Mouse (Mus musculus) limb, embryonic 15.5 days (tissue): ENCODE results near the gene Slc35f3. TPM values are rescaled to one million over a fixed set of nuclear protein-coding genes. Genes with fewer than 3 reads are reported as not detected.

Experiments used
- ATAC-seq: fragments of 200-750 bp; cut with Nextera tagmentation; 2 replicates; pipeline ENCODE4 v1.8.0; 2017; ENCODE audit warnings: low read depth, moderate TSS enrichment; ENCODE audit not compliant: insufficient number of reproducible peaks, low FRiP score, low TSS enrichment
- H3K27ac ChIP-seq: fragments of 300-500 bp; sonication (generic); 2 replicates; pipeline ENCODE4 v1.5.1; 2015; ENCODE audit warnings: moderate library complexity, mild to moderate bottlenecking, inconsistent platforms
- H3K27me3 ChIP-seq: fragments of 300-500 bp; sonication (generic); 2 replicates; pipeline ENCODE4 v1.6.1; 2015; ENCODE audit warnings: inconsistent platforms
- H3K36me3 ChIP-seq: fragments of 300-500 bp; sonication (generic); 2 replicates; pipeline ENCODE4 v1.6.1; 2015; ENCODE audit warnings: inconsistent platforms
- H3K4me1 ChIP-seq: fragments of 300-500 bp; sonication (generic); 2 replicates; pipeline ENCODE4 v1.6.1; 2015; ENCODE audit warnings: inconsistent platforms
- H3K4me2 ChIP-seq: fragments of 300-500 bp; sonication (generic); 2 replicates; pipeline ENCODE4 v1.6.1; 2015; ENCODE audit warnings: mild to moderate bottlenecking, inconsistent platforms
- H3K4me3 ChIP-seq: fragments of 300-500 bp; sonication (generic); 2 replicates; pipeline ENCODE4 v1.5.1; 2015; ENCODE audit warnings: mild to moderate bottlenecking, inconsistent platforms
- H3K9ac ChIP-seq: fragments of 300-500 bp; sonication (generic); 2 replicates; pipeline ENCODE4 v1.6.1; 2015; ENCODE audit warnings: inconsistent platforms
- H3K9me3 ChIP-seq: fragments of 300-500 bp; sonication (generic); 2 replicates; pipeline ENCODE4 v1.6.1; 2016; ENCODE audit warnings: inconsistent platforms
- WGBS: fragments of 180-500 bp; shearing (Covaris S2); methylation state at CpG from one replicate; pipeline ENCODE4 v1.1.7; 2015; 5-methylcytosine and 5-hydroxymethylcytosine counted together
- polyA plus RNA-seq: library from polyadenylated mRNA; unstranded; fragments of >200 nt; fragmentation: Nextera tagmentation; extraction: Ambion mirVana; gene quantifications from 2 replicates; pipeline ENCODE4 v1.2.1, GENCODE M21; 2015

Slc35f3 gene
- polyA plus RNA-seq, result 1.4 and 1.9 TPM in 2 replicates

DNA sequence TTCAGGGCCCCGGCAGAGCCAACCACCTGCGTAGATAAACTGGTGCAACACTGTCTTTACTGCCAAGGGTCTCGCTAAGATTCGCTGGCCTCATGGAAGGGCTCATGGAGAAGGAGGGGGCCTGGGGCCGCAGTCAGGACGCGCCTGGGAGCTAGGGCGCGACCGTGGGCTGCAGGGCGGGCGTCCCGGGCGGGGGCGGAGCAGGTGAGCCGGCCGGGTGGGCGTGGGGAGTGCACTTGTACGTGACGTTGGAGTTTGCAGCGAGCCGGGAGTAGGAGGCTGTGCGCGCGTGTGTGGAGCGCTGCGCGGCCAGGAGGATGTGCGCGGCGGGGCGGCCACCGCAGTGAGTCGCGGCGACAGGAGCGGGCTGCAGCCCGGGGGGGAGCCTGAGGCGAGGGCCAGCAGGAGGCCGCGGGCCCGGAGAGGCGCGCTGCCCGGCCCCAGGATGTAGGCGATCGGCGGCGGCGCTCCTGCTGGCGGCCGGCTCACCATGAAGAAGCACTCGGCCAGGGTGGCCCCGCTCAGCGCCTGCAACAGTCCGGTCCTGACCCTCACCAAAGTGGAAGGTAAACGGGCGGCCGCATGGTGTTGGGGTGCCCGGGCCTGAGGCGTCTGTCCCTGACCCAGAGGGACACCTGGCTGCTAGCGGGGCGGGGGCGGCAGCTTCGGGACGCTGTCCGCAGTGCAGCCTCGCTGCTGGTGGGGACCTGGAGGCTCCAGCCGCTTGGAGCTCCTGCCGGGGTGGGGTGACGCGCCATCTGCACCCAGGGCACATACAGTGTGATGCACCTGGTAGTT is at the start of gene Slc35f3:
Gene Slc35f3, plus strand, starts transcription at position 263 of the 798 bp plus-strand sequence.
- peak within 1 kb of the TSS; percentile 93 for H3K4me2 ChIP-seq
- no peaks in the 10 kb centered on the region for H3K36me3 ChIP-seq
- under 1% methylated on average over 59 of the region's 72 CpGs for WGBS
- no peak within 1 kb of the TSS for H3K27ac ChIP-seq
- H3K9me3 ChIP-seq, result no peaks in the 10 kb centered on the region
- peak within 1 kb of the TSS; percentile 41 for H3K9ac ChIP-seq
- peaks cover 31% of the 10 kb centered on the region for H3K27me3 ChIP-seq
- H3K4me3 ChIP-seq, result peak within 1 kb of the TSS; percentile 50
- no peak for ATAC-seq
- H3K4me1 ChIP-seq, result peaks cover 13% of the 10 kb centered on the region

GRCm38 (mm10) chr8:126250486-126250885 is 47.9 kb upstream of the Slc35f3 start:
- Histone ChIP-seq H3K27me3 (no peaks in the 10 kb centered on the region), H3K4me2 (no peak overlapping the region), H3K27ac (no peak overlapping the region), H3K4me1 (no peaks in the 10 kb centered on the region), H3K9me3 (no peaks in the 10 kb centered on the region), H3K9ac (no peak overlapping the region), H3K36me3 (no peaks in the 10 kb centered on the region), H3K4me3 (no peak overlapping the region)
- no peak for ATAC-seq
- 63% methylated on average over 4 of the region's 4 CpGs for WGBS

DNA sequence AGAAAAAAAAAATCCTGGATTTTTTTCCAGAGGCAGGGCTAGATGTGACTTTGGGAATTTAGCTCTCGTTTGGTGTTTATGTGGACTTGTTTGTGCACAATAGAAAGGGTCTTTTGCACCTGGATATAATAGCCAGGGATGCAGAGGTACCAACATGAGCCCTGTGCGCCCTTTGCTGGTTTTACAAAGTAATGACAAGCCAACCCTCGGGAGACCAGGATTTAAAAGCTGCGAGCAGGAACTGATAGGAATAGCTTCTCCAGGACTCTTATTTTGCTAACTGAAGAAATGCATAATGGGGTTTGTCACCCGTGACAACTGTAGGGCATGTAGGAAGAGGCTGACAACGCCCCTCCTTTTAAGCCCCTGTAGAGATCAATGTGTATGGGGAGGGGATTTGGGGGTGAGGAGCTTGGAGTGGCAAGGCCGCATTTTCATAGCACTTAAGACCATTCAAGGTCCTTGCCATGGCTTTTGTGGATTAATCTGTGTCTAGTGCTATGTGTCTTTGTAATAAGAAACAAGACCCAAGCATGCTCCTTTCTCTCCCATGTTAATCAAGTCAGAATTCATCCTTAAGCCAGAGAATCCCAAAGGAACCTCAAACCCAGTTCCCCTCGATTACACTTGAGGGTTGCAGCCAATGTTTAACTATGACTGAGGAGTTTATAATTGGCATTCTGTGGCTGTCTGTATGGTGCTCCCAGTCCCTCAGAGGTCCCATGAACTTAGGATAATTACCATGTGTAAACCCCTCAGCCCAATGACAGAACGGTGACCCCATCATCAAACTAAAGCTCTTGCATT is 41.6 kb upstream of the Slc35f3 start:
- H3K9me3 ChIP-seq, result no peaks in the 10 kb centered on the region
- peaks cover 10% of the 10 kb centered on the region; the same call in 1 of the 2 replicates for H3K27me3 ChIP-seq
- H3K36me3 ChIP-seq, result no peaks in the 10 kb centered on the region
- H3K4me3 ChIP-seq, result no peak overlapping the region
- no peak overlapping the region for H3K27ac ChIP-seq
- no peak for ATAC-seq
- H3K9ac ChIP-seq, result no peak overlapping the region
- WGBS, result 42% methylated on average over 9 of the region's 9 CpGs
- 0 out of 2 replicates have a peak, but pooled peaks cover 4% of the 10 kb centered on the region for H3K4me1 ChIP-seq
- no peak overlapping the region for H3K4me2 ChIP-seq

DNA sequence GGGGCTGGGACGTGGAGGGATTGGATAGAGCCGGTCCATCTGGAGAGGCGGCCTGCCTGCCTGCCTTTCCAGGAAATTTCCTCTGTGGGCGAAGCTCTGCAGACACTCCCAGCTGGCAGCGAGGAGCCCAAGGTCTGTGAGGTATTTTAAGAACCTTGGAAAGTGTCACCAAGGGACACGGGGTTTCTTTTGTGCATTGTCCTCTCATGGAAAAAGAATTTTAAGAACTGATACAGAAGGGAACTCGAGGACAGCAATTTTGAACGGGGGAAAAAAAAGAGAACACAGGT is 41.0 kb upstream of the Slc35f3 start:
- no peak for ATAC-seq
- no peak overlapping the region for H3K4me3 ChIP-seq
- H3K9ac ChIP-seq, result no peak overlapping the region
- H3K27me3 ChIP-seq, result peaks cover 10% of the 10 kb centered on the region; the same call in 1 of the 2 replicates
- H3K4me2 ChIP-seq, result no peak overlapping the region
- no peaks in the 10 kb centered on the region for H3K9me3 ChIP-seq
- H3K4me1 ChIP-seq, result 0 out of 2 replicates have a peak, but pooled peaks cover 4% of the 10 kb centered on the region
- WGBS, result 60% methylated on average over 8 of the region's 8 CpGs
- H3K27ac ChIP-seq, result no peak overlapping the region
- no peaks in the 10 kb centered on the region for H3K36me3 ChIP-seq

GRCm38 (mm10) chr8:126258175-126258781 is 40.1 kb upstream of the Slc35f3 start:
- Histone ChIP-seq H3K4me2 (peak overlapping the region; percentile 30; the same call in 1 of the 2 replicates), H3K9ac (no peak overlapping the region), H3K27ac (no peak overlapping the region), H3K4me3 (no peak overlapping the region), H3K4me1 (0 out of 2 replicates have a peak, but pooled peaks cover 4% of the 10 kb centered on the region), H3K27me3 (peaks cover 10% of the 10 kb centered on the region; the same call in 1 of the 2 replicates), H3K36me3 (no peaks in the 10 kb centered on the region), H3K9me3 (no peaks in the 10 kb centered on the region)
- 1% methylated on average over 15 of the region's 15 CpGs for WGBS
- ATAC-seq, result no peak

DNA sequence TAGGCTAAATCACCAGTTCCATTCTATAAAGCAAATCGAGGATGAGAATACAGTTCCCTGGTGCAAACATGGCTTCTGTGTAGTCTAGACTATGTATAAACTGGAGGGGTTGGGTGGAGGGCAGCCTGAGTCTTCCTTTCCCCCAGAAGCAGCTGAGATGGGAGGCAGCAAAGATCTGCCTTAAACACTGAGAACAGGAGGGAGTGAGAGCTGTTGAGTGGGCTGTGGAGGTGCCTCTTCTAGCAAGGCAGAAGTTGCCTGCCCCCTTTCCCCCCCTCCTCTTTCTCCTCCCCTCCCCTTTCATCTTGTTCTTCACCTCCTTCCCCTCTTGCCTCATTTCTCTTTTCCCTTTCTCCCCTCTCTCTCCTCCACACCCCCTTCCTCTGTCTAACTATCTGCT is 33.2 kb upstream of the Slc35f3 start:
- H3K4me1 ChIP-seq, result no peaks in the 10 kb centered on the region
- no peak overlapping the region for H3K4me3 ChIP-seq
- ATAC-seq, result no peak
- no peak overlapping the region for H3K9ac ChIP-seq
- whole genome bisulfite sequencing, result 63% methylated on average over 1 of the region's 1 CpGs
- H3K27ac ChIP-seq, result no peak overlapping the region
- H3K4me2 ChIP-seq, result no peak overlapping the region
- H3K9me3 ChIP-seq, result no peaks in the 10 kb centered on the region
- no peaks in the 10 kb centered on the region; the same call in 1 of the 2 replicates for H3K27me3 ChIP-seq
- no peaks in the 10 kb centered on the region for H3K36me3 ChIP-seq

- no peaks in the 10 kb centered on the region for H3K9me3 ChIP-seq
- H3K27me3 ChIP-seq, result no peaks in the 10 kb centered on the region
- no peak overlapping the region for H3K27ac ChIP-seq
- no peak overlapping the region for H3K4me2 ChIP-seq
- H3K9ac ChIP-seq, result no peak overlapping the region
- H3K36me3 ChIP-seq, result no peaks in the 10 kb centered on the region
- H3K4me1 ChIP-seq, result no peaks in the 10 kb centered on the region
- ATAC-seq, result no peak
- no peak overlapping the region for H3K4me3 ChIP-seq
- WGBS, result 28% methylated on average over 8 of the region's 8 CpGs
Measured at GRCm38 (mm10) chr8:126267118-126267517, 31.2 kb upstream of the Slc35f3 start.

GRCm38 (mm10) chr8:126269733-126270132 is 28.6 kb upstream of the Slc35f3 start:
- H3K36me3 ChIP-seq, result no peaks in the 10 kb centered on the region
- no peak overlapping the region for H3K4me2 ChIP-seq
- no peak overlapping the region for H3K9ac ChIP-seq
- no peak overlapping the region for H3K27ac ChIP-seq
- H3K4me3 ChIP-seq, result no peak overlapping the region
- no peaks in the 10 kb centered on the region for H3K4me1 ChIP-seq
- no peaks in the 10 kb centered on the region for H3K9me3 ChIP-seq
- ATAC-seq, result no peak
- 25% methylated on average over 6 of the region's 6 CpGs for WGBS
- no peaks in the 10 kb centered on the region for H3K27me3 ChIP-seq

DNA sequence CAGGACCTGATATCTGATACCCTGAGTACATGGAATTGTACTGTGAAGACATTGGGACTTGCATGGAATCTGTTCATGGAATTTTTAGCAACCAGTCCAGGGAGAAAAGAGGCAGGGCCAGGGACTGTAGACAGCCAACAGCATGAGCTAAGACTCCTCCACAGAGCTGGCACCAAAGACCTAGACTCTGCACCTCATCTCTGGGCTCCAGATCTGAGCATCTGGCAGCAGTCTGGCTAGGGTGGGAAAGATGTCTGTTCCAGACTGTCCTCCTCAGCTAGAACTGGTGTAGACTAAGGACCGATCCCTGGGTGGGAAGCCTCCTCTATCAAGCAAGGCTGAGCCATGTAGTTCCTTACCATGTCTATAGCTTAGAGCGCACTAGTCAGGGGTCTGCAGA is 25.9 kb upstream of the Slc35f3 start:
- Histone ChIP-seq H3K4me1 (no peaks in the 10 kb centered on the region), H3K9ac (no peak overlapping the region), H3K4me3 (no peak overlapping the region), H3K9me3 (no peaks in the 10 kb centered on the region), H3K27me3 (no peaks in the 10 kb centered on the region), H3K36me3 (no peaks in the 10 kb centered on the region), H3K4me2 (no peak overlapping the region), H3K27ac (no peak overlapping the region)
- no peak for ATAC-seq
- WGBS, result 92% methylated on average over 2 of the region's 2 CpGs

- WGBS, result 62% methylated on average over 4 of the region's 4 CpGs
Measured at GRCm38 (mm10) chr8:126273066-126273465, 25.3 kb upstream of the Slc35f3 start.

DNA sequence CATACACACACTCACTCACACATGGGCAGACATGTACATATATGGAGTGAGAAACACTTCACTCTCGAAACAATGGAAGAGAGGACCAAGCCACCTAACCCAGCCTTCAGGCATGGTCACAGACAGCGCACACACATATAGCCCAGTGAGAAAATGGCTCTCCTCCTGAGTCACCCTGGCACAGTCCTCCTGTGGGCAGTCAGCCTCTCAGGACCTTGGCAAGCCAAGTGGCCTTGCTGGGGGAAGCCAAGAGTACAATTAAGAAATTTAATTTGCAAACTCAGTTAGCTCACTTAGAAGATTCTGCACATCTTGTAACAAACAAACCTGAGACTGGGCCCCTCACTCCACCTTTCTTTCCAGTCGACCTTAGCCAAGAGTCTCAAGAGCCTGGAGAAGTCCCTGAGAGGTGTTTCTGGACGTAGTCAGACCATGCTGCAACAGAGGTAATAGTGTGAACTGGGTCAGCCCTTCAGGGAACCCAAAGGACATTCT is 23.4 kb upstream of the Slc35f3 start:
- no peaks in the 10 kb centered on the region for H3K4me1 ChIP-seq

More at GRCm38 (mm10) chr8:126273066-126273465, 25.3 kb upstream of the Slc35f3 start:
- Histone ChIP-seq H3K4me1 (no peaks in the 10 kb centered on the region), H3K36me3 (no peaks in the 10 kb centered on the region), H3K9ac (no peak overlapping the region), H3K27me3 (no peaks in the 10 kb centered on the region), H3K27ac (no peak overlapping the region), H3K9me3 (no peaks in the 10 kb centered on the region), H3K4me3 (no peak overlapping the region), H3K4me2 (no peak overlapping the region)
- no peak for ATAC-seq

More for the DNA sequence above, 23.4 kb upstream of the Slc35f3 start:
- Histone ChIP-seq H3K4me2 (no peak overlapping the region), H3K9me3 (no peaks in the 10 kb centered on the region), H3K27ac (no peak overlapping the region), H3K4me3 (no peak overlapping the region), H3K36me3 (no peaks in the 10 kb centered on the region), H3K27me3 (no peaks in the 10 kb centered on the region), H3K9ac (no peak overlapping the region)
- no peak for ATAC-seq
- WGBS, result 62% methylated on average over 4 of the region's 4 CpGs
